ENCODE assay signal across 8 mouse cellular contexts in genomic region chr9:41950109-41950990, GRCm38 (mm10).
DNase-seq lines count a peak whose midpoint lies in the region; ATAC-seq and TF ChIP-seq lines count a peak whose summit lies in the region.

No protein-coding gene starts in this region.

- DNase-seq in cerebellum, adult 9-10 months = peak; percentile 64
- DNase-seq in frontal cortex, postnatal 10 days (ENCODE audit: low spot score in 2 of 2) = peak; percentile 75 to 87
- peak; percentile 90 for DNase-seq in hindbrain, embryonic 11.5 days (ENCODE audit: low spot score)
- DNase-seq in layer of hippocampus, adult 9-11 months = peak; percentile 81
- peak; percentile 56 to 60 for DNase-seq in thymus, adult 18-20 months

- no peak for TF ChIP-seq CTCF in E14TG2a.4 (conservative IDR thresholded peaks at IDR 0.05; ENCODE audit: low read length)
- peak; percentile 66; the same call in 1 of the 2 replicates for TF ChIP-seq CTCF in olfactory bulb, adult 2 months (IDR thresholded peaks at IDR 0.05; ENCODE audit: insufficient read depth, low read depth, low read length)

- no peak for TF ChIP-seq POLR2A in olfactory bulb, adult 2 months (IDR thresholded peaks at IDR 0.05; ENCODE audit: insufficient read depth, low read depth, low read length)

- no peaks in the 10 kb centered on the region for H3K36me3 ChIP-seq in E14TG2a.4 (ENCODE audit: insufficient read depth, low read length)
- no peaks in the 10 kb centered on the region for H3K36me3 ChIP-seq in hindbrain, embryonic 11.5 days (ENCODE audit: control insufficient read depth, insufficient read depth, low read length)
- no peaks in the 10 kb centered on the region for H3K36me3 ChIP-seq in lung, embryonic 16.5 days (ENCODE audit: control insufficient read depth, insufficient read depth, low read length)

- peak; percentile 88 for ATAC-seq in hindbrain, embryonic 11.5 days (ENCODE audit: low FRiP score)
- ATAC-seq in lung, embryonic 16.5 days (ENCODE audit: low read depth) = peak; percentile 93

- H3K4me2 ChIP-seq in hindbrain, embryonic 11.5 days (replicated peaks; ENCODE audit: low read depth, low read length) = peak overlapping the region; percentile 64
- H3K4me2 ChIP-seq in lung, embryonic 16.5 days (ENCODE audit: low read depth, low read length) = peak overlapping the region; percentile 91

- H3K4me1 ChIP-seq in E14TG2a.4 (replicated peaks; ENCODE audit: low read depth, low read length) = peaks cover 32% of the 10 kb centered on the region
- H3K4me1 ChIP-seq in hindbrain, embryonic 11.5 days (replicated peaks; ENCODE audit: control insufficient read depth, insufficient read depth, low read length) = peaks cover 13% of the 10 kb centered on the region
- H3K4me1 ChIP-seq in lung, embryonic 16.5 days (replicated peaks; ENCODE audit: control insufficient read depth, insufficient read depth, low read length) = peaks cover 21% of the 10 kb centered on the region
- peaks cover 12% of the 10 kb centered on the region for H3K4me1 ChIP-seq in olfactory bulb, adult 2 months (ENCODE audit: control insufficient read depth, insufficient read depth, low read length)

- peak overlapping the region; percentile 84 for H3K27ac ChIP-seq in hindbrain, embryonic 11.5 days (ENCODE audit: low read depth, low read length)
- H3K27ac ChIP-seq in lung, embryonic 16.5 days (ENCODE audit: low read length) = peak overlapping the region; percentile 93
- H3K27ac ChIP-seq in olfactory bulb, adult 2 months (ENCODE audit: insufficient read depth, low read depth, low read length) = peak overlapping the region; percentile 77

- H3K27me3 ChIP-seq in E14TG2a.4 (ENCODE audit: insufficient read depth, low read length) = peaks cover 26% of the 10 kb centered on the region
- H3K27me3 ChIP-seq in hindbrain, embryonic 11.5 days (ENCODE audit: control insufficient read depth, insufficient read depth, low read length) = no peaks in the 10 kb centered on the region
- peaks cover 3% of the 10 kb centered on the region for H3K27me3 ChIP-seq in lung, embryonic 16.5 days (ENCODE audit: control insufficient read depth, insufficient read depth, low read depth, low read length)

- WGBS in hindbrain, embryonic 11.5 days = 7% methylated on average over 34 of the region's 34 CpGs
- WGBS in lung, embryonic 16.5 days = 4% methylated on average over 34 of the region's 34 CpGs
- 25% methylated on average over 34 of the region's 34 CpGs for WGBS in olfactory bulb, adult 2 months

- H3K9me3 ChIP-seq in E14TG2a.4 (ENCODE audit: low read length) = no peaks in the 10 kb centered on the region
- no peaks in the 10 kb centered on the region for H3K9me3 ChIP-seq in hindbrain, embryonic 11.5 days (ENCODE audit: control insufficient read depth, low read length)
- no peaks in the 10 kb centered on the region for H3K9me3 ChIP-seq in lung, embryonic 16.5 days (ENCODE audit: control insufficient read depth, low read length)

- H3K4me3 ChIP-seq in E14TG2a.4 (replicated peaks; ENCODE audit: low read length) = peak overlapping the region; percentile 70
- H3K4me3 ChIP-seq in hindbrain, embryonic 11.5 days (ENCODE audit: low read depth, low read length) = peak overlapping the region; percentile 26
- H3K4me3 ChIP-seq in lung, embryonic 16.5 days (ENCODE audit: low read length) = peak overlapping the region; percentile 54
- H3K4me3 ChIP-seq in olfactory bulb, adult 2 months (ENCODE audit: insufficient read depth, low read depth, low read length) = peak overlapping the region; percentile 42

- peak overlapping the region; percentile 52 for H3K9ac ChIP-seq in hindbrain, embryonic 11.5 days (ENCODE audit: low read depth, low read length)
- peak overlapping the region; percentile 81 for H3K9ac ChIP-seq in lung, embryonic 16.5 days (ENCODE audit: low read length)

Comparison
In these comparisons a context has a peak if more than half of its experiments do, and no peak if none do; other contexts are left out.
1. Peak in every context shown above with its lines: DNase-seq, ATAC-seq, H3K4me3 ChIP-seq and H3K27ac ChIP-seq.